Mouse (Mus musculus): Measurements from ENCODE around the gene Rxrg. TPM values are rescaled to one million over a fixed set of nuclear protein-coding genes. Genes with fewer than 3 reads are reported as not detected.

Gene Rxrg
- polyA plus RNA-seq (2014; fragmentation: Illumina TruSeq; extraction: RNeasy Lipid Tissue Mini Kit (QIAGEN cat#74804); ENCODE audit: low read depth, low replicate concordance), result 0.44 TPM

DNA sequence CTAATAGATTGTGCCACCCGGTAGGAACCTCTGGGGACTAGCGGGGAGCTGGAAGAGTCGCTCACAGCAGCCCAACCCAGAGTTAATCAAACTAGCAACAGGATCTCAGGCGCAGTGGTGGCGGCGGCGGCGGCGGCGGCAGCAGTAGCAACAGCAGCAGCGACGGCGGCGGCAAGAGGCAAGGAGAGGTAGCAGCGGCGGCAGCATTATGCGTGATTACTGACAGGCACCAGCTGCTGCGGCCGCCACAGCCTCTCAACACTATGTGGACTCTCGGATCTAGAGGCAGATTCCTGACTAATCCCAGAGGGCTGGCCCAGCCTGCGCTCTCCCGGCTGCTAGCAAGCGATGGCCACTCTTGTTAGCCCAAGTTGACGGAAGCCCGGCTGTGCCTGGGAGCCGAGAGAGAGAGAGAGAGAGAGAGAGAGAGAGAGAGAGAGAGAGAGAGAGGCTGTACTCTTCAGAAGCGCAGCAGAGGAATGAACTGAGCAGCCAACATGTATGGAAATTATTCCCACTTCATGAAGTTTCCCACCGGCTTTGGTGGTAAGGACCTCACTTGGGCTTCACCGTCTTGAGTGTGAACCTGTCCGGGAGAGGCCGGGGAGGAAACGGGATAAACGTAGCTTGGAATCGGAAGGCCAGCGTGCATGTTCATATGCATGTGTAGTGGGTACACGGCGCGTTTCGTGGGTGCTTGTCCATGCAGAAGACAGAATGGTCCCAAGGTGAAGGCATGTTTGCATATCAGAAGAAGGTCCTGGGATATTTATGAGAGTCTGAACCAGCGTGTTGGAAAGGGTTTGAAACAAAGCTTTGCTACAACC, at the start of gene Rxrg:
Rxrg (plus strand) TSS at position 130 of the 827 bp plus-strand sequence.

DNA sequence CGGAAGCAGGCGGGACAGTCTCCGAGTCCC, 90.9 kb downstream of the Rxrg start, which contains the start of gene Lmx1a:
Lmx1a (plus strand) TSS at position 6 of the 30 bp plus-strand sequence.

Other genes starting within 250 kb of the Rxrg start
- gene Aldh9a1, start 248.4 kb upstream of the Rxrg start, polyA plus RNA-seq (2014; fragmentation: Illumina TruSeq; extraction: RNeasy Lipid Tissue Mini Kit (QIAGEN cat#74804); ENCODE audit: low read depth, low replicate concordance), result 233 TPM
- gene Mgst3, start 204.5 kb upstream of the Rxrg start, polyA plus RNA-seq (2014; fragmentation: Illumina TruSeq; extraction: RNeasy Lipid Tissue Mini Kit (QIAGEN cat#74804); ENCODE audit: low read depth, low replicate concordance), result 2.4 TPM
- 3.8 TPM for gene Lrrc52, start 131.6 kb upstream of the Rxrg start, polyA plus RNA-seq (2014; fragmentation: Illumina TruSeq; extraction: RNeasy Lipid Tissue Mini Kit (QIAGEN cat#74804); ENCODE audit: low read depth, low replicate concordance)
- not detected for gene Lmx1a, start 90.9 kb downstream of the Rxrg start, polyA plus RNA-seq (2014; fragmentation: Illumina TruSeq; extraction: RNeasy Lipid Tissue Mini Kit (QIAGEN cat#74804); ENCODE audit: low read depth, low replicate concordance)

Measured in kidney, adult 10 weeks (tissue).